Mouse (Mus musculus) thymus, adult 2 months (tissue): ENCODE measurements around the gene Zc3h4.

ENCODE experiments used
- CTCF ChIP-seq: fragments of 200-500 bp; IDR thresholded peaks from 2 replicates; pipeline ENCODE4 v1.5.1; 2012; ENCODE audit warnings: mild to moderate bottlenecking, control low read depth, low read length, moderate library complexity, borderline replicate concordance; ENCODE audit not compliant: control insufficient read depth, poor library complexity, insufficient read depth; ENCODE audit errors: extremely low read depth
- POLR2A ChIP-seq: fragments of 200-500 bp; IDR thresholded peaks from 2 replicates; pipeline ENCODE4 v1.6.1; 2012; ENCODE audit warnings: mild to moderate bottlenecking, low read length, control low read depth, moderate library complexity; ENCODE audit not compliant: control insufficient read depth, poor library complexity, insufficient read depth; ENCODE audit errors: extremely low read depth

DNA sequence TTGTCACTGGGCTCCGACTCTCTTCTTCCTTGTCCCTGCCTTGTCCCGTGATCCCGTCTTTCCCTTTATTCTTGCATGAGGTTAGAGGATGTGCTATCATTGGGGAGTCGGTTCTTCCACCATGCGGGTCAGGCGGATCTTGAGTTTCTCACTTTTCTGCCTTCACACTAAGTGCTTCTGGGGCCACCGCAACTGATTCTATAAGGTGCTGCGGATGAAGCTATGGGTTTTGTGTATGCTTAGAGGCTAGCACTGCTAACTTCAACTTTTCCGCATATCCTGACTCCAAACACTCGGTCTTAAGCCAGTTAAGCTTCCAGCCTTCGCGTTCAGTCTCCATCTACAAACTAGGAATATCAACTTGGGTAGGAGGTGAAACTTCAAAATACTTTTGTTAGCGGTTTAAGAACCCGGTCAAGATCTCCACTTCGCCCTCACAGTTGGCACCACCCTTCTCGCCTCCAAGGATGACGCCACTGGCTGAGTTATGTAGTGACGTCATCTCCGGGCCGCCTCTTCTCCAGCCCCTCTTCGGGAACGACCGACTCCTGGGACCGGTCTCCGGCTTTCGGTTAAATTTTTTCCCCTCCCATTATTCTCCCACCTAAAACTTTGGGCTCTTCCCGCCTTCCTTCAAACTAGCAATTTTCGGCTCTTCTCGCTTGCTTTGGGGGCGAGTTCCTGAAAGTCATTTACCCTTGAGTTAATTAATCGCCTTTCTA, 1.5 kb upstream of the Zc3h4 start:
- TF ChIP-seq POLR2A (peak; percentile 53), CTCF (no peak)
